Mouse (Mus musculus) lung, postnatal 36 days (tissue): ENCODE results near the gene Agrp.

Experiments used
- DNase-seq: peaks from one replicate; pipeline ENCODE4 v3.0.0; 2022; ENCODE audit warnings: mixed read lengths

Gene Agrp

GRCm38 (mm10) chr8:105546384-105547350 is 90.5 kb downstream of the Agrp start:
- DNase-seq, result peak; percentile 88

- no peak for DNase-seq
These were observed 91.9 kb downstream of the Agrp start for GRCm38 (mm10) chr8:105545249-105545648.

- DNase-seq, result no peak
These were observed 92.5 kb downstream of the Agrp start for GRCm38 (mm10) chr8:105544544-105545205.

GRCm38 (mm10) chr8:105543703-105544102 is 93.5 kb downstream of the Agrp start:
- DNase-seq, result no peak

- DNase-seq, result no peak
These were observed 94.4 kb downstream of the Agrp start for GRCm38 (mm10) chr8:105542808-105543207.

- no peak for DNase-seq
These were observed 95.0 kb downstream of the Agrp start for GRCm38 (mm10) chr8:105542032-105542656.

- DNase-seq, result peak; percentile 42
These were observed 98.3 kb downstream of the Agrp start for GRCm38 (mm10) chr8:105538940-105539339.

- DNase-seq, result peak; percentile 57
These were observed 100.0 kb downstream of the Agrp start for GRCm38 (mm10) chr8:105537011-105537677.

GRCm38 (mm10) chr8:105536546-105536945 is 100.6 kb downstream of the Agrp start:
- no peak for DNase-seq

GRCm38 (mm10) chr8:105533892-105534329 is 103.3 kb downstream of the Agrp start:
- DNase-seq, result peak; percentile 90

GRCm38 (mm10) chr8:105533439-105533838 is 103.8 kb downstream of the Agrp start:
- DNase-seq, result peak; percentile 62

GRCm38 (mm10) chr8:105531774-105532173 is 105.4 kb downstream of the Agrp start:
- DNase-seq, result peak; percentile 78

- DNase-seq, result no peak
These were observed 107.9 kb downstream of the Agrp start for GRCm38 (mm10) chr8:105529271-105529670.

GRCm38 (mm10) chr8:105528206-105528605 is 109.0 kb downstream of the Agrp start:
- no peak for DNase-seq

GRCm38 (mm10) chr8:105527110-105527509 is 110.1 kb downstream of the Agrp start:
- no peak for DNase-seq

GRCm38 (mm10) chr8:105522890-105523289 is 114.3 kb downstream of the Agrp start:
- no peak for DNase-seq

GRCm38 (mm10) chr8:105521995-105522769 is 115.0 kb downstream of the Agrp start:
- DNase-seq, result peak; percentile 65

GRCm38 (mm10) chr8:105521061-105521460 is 116.1 kb downstream of the Agrp start:
- DNase-seq, result no peak

- peak; percentile 36 for DNase-seq
These were observed 116.7 kb downstream of the Agrp start for GRCm38 (mm10) chr8:105520521-105520920.

GRCm38 (mm10) chr8:105519591-105519990 is 117.6 kb downstream of the Agrp start:
- DNase-seq, result no peak

- peak; percentile 73 for DNase-seq
These were observed 118.5 kb downstream of the Agrp start, which contains the start of gene Hsd11b2 for GRCm38 (mm10) chr8:105518436-105519313. Gene Hsd11b2 (plus strand): TSS chr8:105518755.
